Mouse (Mus musculus) liver, adult 2 months (tissue): ENCODE results near the gene Klk7. TPM values are rescaled to one million over a fixed set of nuclear protein-coding genes. Genes with fewer than 3 reads are reported as not detected.

Source experiments
- DNase-seq: peaks from one replicate; pipeline ENCODE4 v3.0.0-alpha.2; 2011; ENCODE audit warnings: low read depth, low spot score; ENCODE audit errors: extremely low read depth
- H3K27ac ChIP-seq: fragments of 200-500 bp; replicated peaks from 2 replicates; pipeline ENCODE4 v1.5.1; 2012; ENCODE audit warnings: low read depth, mild to moderate bottlenecking, control low read depth, inconsistent platforms, low read length; ENCODE audit not compliant: insufficient read depth
- H3K27me3 ChIP-seq: fragments of 200-500 bp; 2 replicates; pipeline ENCODE4 v1.6.1; 2012; ENCODE audit warnings: mild to moderate bottlenecking, moderate library complexity, low read length, inconsistent platforms; ENCODE audit not compliant: control insufficient read depth, insufficient read depth
- H3K36me3 ChIP-seq: fragments of 200-500 bp; 2 replicates; pipeline ENCODE4 v1.6.1; 2012; ENCODE audit warnings: low read length, inconsistent platforms; ENCODE audit not compliant: control insufficient read depth, insufficient read depth
- H3K4me1 ChIP-seq: fragments of 200-500 bp; 2 replicates; pipeline ENCODE4 v1.6.1; 2011; ENCODE audit warnings: low read length; ENCODE audit not compliant: control insufficient read depth, insufficient read depth
- H3K4me3 ChIP-seq: fragments of 200-500 bp; 2 replicates; pipeline ENCODE4 v1.5.1; 2011; ENCODE audit warnings: low read depth, mild to moderate bottlenecking, control low read depth, low read length, moderate library complexity; ENCODE audit not compliant: insufficient read depth
- H3K79me2 ChIP-seq: fragments of 200-500 bp; 2 replicates; pipeline ENCODE4 v1.6.1; 2012; ENCODE audit warnings: inconsistent platforms, mild to moderate bottlenecking, low read length, moderate library complexity; ENCODE audit not compliant: control insufficient read depth, insufficient read depth
- H3K9ac ChIP-seq: fragments of 200-500 bp; 2 replicates; pipeline ENCODE4 v1.6.1; 2012; ENCODE audit warnings: low read depth, mild to moderate bottlenecking, control low read depth, inconsistent platforms, low read length
- CTCF ChIP-seq: fragments of 200-500 bp; IDR thresholded peaks from 2 replicates; pipeline ENCODE4 v1.5.1; 2011; ENCODE audit warnings: low read depth, low read length, control low read depth
- POLR2A ChIP-seq: fragments of 200-500 bp; IDR thresholded peaks from 2 replicates; pipeline ENCODE4 v1.6.1; 2011; ENCODE audit warnings: low read length, control low read depth; ENCODE audit not compliant: insufficient read depth; ENCODE audit errors: extremely low read depth
- WGBS: fragments of 180-500 bp; shearing (Covaris S2); methylation state at CpG from one replicate; pipeline ENCODE4 v1.1.7; 2018; 5-methylcytosine and 5-hydroxymethylcytosine counted together
- polyA plus RNA-seq: library from polyadenylated mRNA; depleted of rRNA; stranded (reverse); fragments of >200 nt; gene quantifications from 2 replicates; pipeline ENCODE4 v1.2.3, GENCODE M21; 2012
- total RNA-seq: library from RNA; depleted of rRNA; stranded (reverse); fragments of >200 nt; gene quantifications from 2 replicates; pipeline ENCODE4 v1.2.3, GENCODE M21; 2014

The Klk7 gene
- total and polyA plus RNA-seq, 2 experiments = not detected

DNA sequence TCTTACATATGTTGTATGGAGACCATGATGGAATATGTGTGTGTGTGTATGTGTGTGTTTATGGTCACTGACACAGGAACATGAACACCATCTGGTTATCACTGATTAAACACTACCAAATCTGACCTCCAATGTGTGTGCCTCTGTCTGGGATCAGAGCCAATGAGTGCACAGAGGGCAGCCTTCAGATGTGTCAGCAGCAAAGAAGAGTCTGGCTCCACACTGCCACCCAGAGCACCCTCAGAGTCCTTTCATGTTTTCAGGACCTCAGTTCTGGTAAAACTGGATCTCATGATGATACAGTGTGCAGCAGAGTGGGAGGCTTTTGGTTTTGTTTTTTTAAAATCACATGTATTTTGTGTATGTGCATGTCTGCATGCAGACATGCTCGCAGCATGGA, 25.8 kb upstream of the Klk7 start:
- WGBS = 81% methylated on average over 1 of the region's 1 CpGs
- Histone ChIP-seq H3K4me1 (no peaks in the 10 kb centered on the region), H3K79me2 (no peaks in the 10 kb centered on the region), H3K27me3 (no peaks in the 10 kb centered on the region), H3K4me3 (no peak overlapping the region), H3K27ac (no peak overlapping the region), H3K36me3 (no peaks in the 10 kb centered on the region), H3K9ac (no peak overlapping the region)
- peak; percentile 35 for DNase-seq
- no peak for TF ChIP-seq CTCF
- TF ChIP-seq POLR2A = no peak

DNA sequence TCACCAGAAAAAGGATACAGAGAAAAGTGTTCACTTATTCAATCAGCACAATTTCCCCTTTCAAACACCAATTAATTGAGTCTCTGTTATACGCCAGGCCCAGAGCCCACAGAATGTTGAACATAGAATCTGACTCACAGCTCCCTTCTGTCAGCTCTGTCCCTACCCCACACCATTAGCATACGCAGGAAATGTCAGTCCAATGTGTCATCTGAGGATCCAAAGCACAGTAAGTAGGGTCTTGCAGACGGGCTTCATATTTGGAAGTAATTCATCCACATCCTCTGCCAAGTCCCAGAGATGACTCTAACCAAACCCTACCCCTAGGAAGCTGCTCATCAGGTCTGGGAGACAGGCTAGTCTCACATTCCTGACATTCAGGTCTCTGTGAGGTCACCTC, 23.0 kb upstream of the Klk7 start:
- no peaks in the 10 kb centered on the region for H3K27me3 ChIP-seq
- H3K27ac ChIP-seq = no peak overlapping the region
- DNase-seq = no peak
- no peaks in the 10 kb centered on the region for H3K79me2 ChIP-seq
- no peaks in the 10 kb centered on the region for H3K36me3 ChIP-seq
- no peak overlapping the region for H3K9ac ChIP-seq
- TF ChIP-seq POLR2A (no peak), CTCF (no peak)
- no peaks in the 10 kb centered on the region for H3K4me1 ChIP-seq
- H3K4me3 ChIP-seq = no peak overlapping the region
- 79% methylated on average over 3 of the region's 3 CpGs for WGBS

DNA sequence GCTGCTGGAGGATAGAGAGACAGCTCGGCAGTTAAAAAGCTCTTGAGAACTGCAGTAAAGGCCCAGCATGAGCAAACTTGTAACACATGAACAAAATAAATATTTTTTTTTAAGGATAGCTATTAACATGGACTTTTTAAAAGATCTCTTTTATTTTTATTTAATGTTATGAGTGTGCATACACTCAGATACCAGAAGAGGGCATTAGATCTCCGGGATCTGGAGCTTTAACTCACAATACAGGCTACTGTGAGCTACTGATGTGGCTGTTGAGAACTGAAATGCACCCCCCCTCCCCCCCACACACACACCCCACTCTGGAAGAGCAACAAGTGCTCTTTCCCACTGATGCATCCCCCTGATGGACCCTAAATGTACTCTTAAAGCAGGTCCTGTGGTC, 21.8 kb upstream of the Klk7 start:
- Histone ChIP-seq H3K27me3 (no peaks in the 10 kb centered on the region), H3K27ac (no peak overlapping the region), H3K79me2 (no peaks in the 10 kb centered on the region), H3K4me1 (no peaks in the 10 kb centered on the region), H3K36me3 (no peaks in the 10 kb centered on the region), H3K9ac (no peak overlapping the region), H3K4me3 (no peak overlapping the region)
- WGBS = 76% methylated on average over 2 of the region's 2 CpGs
- DNase-seq = no peak
- TF ChIP-seq POLR2A (no peak), CTCF (no peak)

DNA sequence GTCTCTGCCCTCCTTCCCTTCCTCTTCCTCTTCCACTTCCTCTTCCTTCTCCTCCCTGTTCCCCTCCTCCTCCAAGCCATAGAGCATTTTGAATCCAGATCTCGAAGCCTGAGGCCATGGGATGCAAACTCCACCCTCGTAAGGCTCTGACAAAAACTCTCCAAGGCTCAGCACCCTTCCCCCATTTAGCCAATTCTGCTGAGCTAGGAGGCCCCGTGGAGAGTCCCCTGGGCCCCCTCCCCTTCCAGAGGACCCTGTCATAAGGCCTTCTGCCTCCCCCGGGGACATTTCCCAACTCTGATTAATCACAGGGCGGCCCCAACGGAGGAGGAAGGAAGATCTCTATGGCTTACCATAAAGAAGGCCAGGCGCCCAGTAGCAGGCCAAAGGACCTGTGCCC, 19.5 kb upstream of the Klk7 start, which contains the start of gene Klk9:
Gene Klk9, plus strand, starts transcription at position 301 of the 400 bp plus-strand sequence.
- Histone ChIP-seq H3K27me3 (0 out of 2 replicates have a peak, but pooled peaks cover 1% of the 10 kb centered on the region), H3K27ac (no peak within 1 kb of the TSS), H3K4me3 (no peak within 1 kb of the TSS), H3K9ac (no peak within 1 kb of the TSS), H3K79me2 (no peaks in the 10 kb centered on the region), H3K4me1 (no peaks in the 10 kb centered on the region), H3K36me3 (no peaks in the 10 kb centered on the region)
- TF ChIP-seq CTCF = no peak
- TF ChIP-seq POLR2A = no peak
- DNase-seq = no peak
- WGBS = 73% methylated on average over 7 of the region's 7 CpGs

DNA sequence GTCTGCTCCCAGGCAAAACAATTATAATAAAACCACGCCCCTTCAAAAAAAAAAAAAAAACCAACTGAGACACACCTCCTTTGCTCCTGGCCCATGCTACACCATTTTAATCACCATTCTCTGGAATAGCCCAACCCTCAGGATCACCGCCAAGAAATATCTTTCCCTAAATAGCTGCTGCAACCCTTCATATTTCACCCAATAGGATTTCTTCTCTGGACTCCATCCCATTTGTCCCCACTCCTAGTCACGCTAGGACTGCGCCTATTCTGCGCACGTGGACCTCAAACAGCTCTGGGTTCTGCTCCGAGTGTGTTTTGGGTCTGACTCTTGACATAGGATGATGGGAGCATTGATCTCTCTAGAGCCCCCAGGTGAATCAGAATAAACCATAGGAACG, 14.7 kb upstream of the Klk7 start:
- Histone ChIP-seq H3K27me3 (0 out of 2 replicates have a peak, but pooled peaks cover 3% of the 10 kb centered on the region), H3K36me3 (no peaks in the 10 kb centered on the region), H3K27ac (no peak overlapping the region), H3K9ac (no peak overlapping the region), H3K4me1 (no peaks in the 10 kb centered on the region), H3K79me2 (no peaks in the 10 kb centered on the region), H3K4me3 (no peak overlapping the region)
- DNase-seq = no peak
- no peak for TF ChIP-seq POLR2A
- no peak for TF ChIP-seq CTCF
- 16% methylated on average over 8 of the region's 8 CpGs for WGBS

DNA sequence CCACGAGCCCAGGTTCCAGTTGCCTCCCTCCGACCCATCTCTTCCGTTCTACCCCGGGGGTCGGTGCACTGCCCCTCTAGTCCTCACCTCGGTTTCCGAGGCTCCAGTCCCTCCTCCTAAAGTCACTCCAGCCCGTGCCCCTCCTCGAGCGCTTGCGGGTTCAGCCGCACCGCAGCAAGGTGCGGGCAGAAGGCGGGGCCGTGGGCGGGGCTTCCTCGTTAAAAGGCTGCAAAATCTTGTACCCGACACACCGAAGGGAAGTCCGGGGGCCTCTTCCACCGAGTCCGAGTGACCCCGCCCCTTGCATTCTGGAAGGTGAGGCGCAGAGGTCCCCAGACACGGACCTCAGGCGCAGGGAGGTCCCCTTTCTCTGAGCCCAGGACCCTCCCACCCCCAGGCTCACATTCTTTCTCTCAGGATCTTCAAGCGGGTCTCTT, 13.7 kb upstream of the Klk7 start, which contains the start of gene Klk8:
Gene Klk8, plus strand, starts transcription at position 245 of the 437 bp plus-strand sequence.
- Histone ChIP-seq H3K27ac (no peak within 1 kb of the TSS), H3K4me3 (peak within 1 kb of the TSS; percentile 34), H3K9ac (no peak within 1 kb of the TSS), H3K36me3 (no peaks in the 10 kb centered on the region), H3K4me1 (no peaks in the 10 kb centered on the region), H3K27me3 (0 out of 2 replicates have a peak, but pooled peaks cover 3% of the 10 kb centered on the region), H3K79me2 (no peaks in the 10 kb centered on the region)
- TF ChIP-seq POLR2A (no peak), CTCF (no peak)
- WGBS = 1% methylated on average over 28 of the region's 28 CpGs
- no peak for DNase-seq
